Mouse (Mus musculus) skeletal muscle tissue, adult 2 months (tissue): Measurements from ENCODE around the gene C8a.

Experiments used
- DNase-seq: peaks from one replicate; pipeline ENCODE4 v3.0.0-alpha.2; 2012; ENCODE audit warnings: low read depth, low spot score

The C8a gene

DNA sequence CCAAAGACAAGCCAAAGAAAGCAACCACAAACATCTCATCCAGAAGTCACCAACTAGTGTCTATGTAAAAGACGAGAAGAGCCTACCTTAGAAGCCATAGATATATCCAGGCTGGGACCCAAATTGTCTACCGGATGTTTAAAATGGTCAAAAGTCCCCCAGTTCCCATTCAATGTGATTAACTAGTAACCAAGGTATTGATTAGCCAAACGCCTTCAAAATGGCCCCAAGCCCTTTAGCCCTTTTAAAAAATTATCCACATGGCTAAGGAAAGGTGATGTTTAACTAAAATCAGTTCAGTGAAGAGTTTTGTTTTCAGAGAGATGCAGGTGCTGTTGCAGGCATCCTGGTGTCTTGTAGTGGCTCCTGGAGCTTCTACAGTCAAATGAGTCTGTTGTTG lies at the start of gene C8a:
TSS of gene C8a (minus strand) at position 76 of the 400 bp plus-strand sequence.
- no peak for DNase-seq

DNA sequence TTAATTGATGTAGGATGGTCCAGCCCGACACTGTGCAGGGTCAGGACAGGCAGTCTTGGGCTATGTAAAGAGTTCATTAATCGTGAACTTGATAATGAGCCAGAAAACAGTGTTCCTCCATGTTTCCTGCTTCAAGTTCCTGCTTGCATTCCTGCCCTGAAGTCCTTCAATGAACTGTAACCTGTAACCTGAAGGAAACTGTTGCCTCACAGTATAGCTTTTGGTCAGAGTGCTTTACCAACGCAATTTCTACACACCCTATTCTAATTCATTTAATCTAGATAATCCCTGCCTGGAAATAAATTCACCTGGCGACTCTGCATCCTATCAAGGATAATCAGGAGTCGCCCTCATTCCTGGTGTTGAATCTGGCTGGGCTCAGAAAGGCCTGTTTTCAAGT lies 49.2 kb upstream of the C8a start:
- no peak for DNase-seq

DNA sequence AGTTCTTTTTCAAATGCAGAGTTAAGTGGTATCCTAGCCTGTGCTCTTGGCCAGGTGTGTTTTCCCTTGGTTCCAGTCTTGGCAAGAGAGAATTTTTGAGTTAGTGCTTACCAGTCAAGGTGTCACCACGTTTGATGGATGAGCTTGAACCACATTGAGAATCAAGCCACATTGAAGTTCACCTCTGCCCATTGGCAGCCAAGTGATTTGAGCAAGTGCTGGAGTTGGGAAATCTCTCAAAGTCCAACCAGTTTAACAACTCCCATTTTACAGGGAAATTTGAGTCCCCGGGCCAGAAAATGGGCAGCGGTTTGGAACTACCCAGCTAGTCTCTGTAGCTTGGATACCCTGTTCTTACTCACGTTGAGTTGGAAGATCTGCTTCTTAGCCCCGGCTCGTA lies 41.8 kb upstream of the C8a start:
- DNase-seq, result no peak

- no peak for DNase-seq
These were observed 38.6 kb upstream of the C8a start for GRCm38 (mm10) chr4:104914711-104915247.

DNA sequence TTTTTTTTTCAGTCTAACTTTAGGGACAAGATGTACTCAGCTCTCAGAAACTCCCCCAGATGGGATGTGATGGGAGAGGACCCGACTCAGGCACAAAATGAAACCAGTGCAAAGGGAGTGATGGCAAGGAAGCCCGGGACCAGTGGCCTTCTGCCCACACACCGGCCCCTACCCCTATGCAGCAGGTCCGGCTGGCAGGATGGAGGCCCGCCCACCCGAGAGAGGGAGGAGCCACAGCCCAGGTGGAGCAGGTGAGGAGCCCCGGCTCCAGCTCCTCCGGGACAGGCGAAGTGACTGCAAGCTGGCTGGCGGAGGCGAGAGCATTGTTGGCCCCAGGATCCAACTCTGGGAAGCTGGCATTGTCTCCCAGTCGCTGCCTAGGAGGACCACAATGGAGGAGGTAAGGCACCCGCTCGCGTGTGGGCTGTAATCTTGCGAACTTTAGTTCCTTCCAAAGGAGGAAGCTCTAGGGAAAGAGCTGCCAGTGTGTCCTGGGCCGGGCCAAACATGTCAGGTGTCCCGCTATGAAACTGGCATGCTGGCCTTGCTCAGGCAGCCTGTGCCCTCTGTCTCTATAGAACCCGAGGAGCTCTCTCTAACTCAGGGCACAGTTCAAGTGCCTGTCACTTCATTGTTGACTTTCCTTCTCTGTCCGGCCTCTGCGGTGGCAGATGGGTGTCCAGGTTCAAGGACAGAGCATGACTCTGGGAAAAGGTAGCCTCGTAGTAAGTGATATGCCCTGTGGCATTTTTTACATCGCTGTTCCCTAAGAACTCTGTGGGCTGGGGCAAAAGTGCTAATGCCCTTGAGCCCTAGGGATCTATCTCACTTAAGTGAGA lies 37.3 kb upstream of the C8a start, which contains the start of gene Fyb2:
TSS of gene Fyb2 (plus strand) at position 166 of the 839 bp plus-strand sequence.
- no peak for DNase-seq

- peak; percentile 21 for DNase-seq
These were observed 35.5 kb upstream of the C8a start for GRCm38 (mm10) chr4:104911685-104912084.

GRCm38 (mm10) chr4:104905049-104905448 lies 28.9 kb upstream of the C8a start:
- no peak for DNase-seq

DNA sequence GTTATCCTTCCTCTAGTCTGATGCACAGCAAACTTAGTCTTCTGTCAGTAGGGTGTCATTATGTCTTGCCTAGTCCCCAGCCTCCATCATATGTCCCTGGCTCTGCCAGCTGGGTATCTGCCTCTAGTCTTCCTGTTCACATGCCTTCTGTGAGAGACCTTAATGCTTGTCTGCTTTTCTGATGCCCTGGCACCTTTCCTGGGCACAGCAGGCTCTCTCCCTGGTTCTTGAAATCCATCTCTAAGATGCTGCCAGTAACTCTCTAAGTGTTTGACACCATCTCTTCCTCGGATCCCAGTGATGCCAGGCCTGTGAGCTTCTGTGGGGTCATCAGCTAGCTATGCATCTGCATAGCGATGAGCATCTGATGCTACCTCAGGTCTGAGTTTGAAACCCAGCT lies 26.6 kb upstream of the C8a start:
- no peak for DNase-seq

- peak; percentile 43 for DNase-seq
These were observed 18.0 kb upstream of the C8a start for GRCm38 (mm10) chr4:104894004-104894734.

DNA sequence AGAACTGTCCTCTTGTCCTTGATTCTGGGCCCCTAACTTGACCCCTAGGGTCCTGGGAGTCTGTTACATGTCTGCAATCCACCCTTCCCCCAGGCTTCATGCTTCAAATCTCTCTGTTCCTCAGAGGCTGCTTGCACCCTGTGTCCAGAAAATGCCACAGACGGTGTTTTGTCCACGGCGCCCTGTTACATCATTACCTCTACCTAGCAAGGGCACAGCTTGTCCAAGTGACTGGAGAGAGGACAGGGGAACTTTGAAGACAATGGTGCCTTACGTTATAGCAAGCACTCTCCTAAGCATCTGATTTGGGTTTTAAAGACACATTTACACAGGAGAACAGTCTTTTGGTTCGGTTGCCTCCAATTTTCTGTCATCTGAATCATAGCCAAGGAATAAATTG lies 17.4 kb upstream of the C8a start:
- no peak for DNase-seq

GRCm38 (mm10) chr4:104891708-104892107 lies 15.5 kb upstream of the C8a start:
- DNase-seq, result no peak

DNA sequence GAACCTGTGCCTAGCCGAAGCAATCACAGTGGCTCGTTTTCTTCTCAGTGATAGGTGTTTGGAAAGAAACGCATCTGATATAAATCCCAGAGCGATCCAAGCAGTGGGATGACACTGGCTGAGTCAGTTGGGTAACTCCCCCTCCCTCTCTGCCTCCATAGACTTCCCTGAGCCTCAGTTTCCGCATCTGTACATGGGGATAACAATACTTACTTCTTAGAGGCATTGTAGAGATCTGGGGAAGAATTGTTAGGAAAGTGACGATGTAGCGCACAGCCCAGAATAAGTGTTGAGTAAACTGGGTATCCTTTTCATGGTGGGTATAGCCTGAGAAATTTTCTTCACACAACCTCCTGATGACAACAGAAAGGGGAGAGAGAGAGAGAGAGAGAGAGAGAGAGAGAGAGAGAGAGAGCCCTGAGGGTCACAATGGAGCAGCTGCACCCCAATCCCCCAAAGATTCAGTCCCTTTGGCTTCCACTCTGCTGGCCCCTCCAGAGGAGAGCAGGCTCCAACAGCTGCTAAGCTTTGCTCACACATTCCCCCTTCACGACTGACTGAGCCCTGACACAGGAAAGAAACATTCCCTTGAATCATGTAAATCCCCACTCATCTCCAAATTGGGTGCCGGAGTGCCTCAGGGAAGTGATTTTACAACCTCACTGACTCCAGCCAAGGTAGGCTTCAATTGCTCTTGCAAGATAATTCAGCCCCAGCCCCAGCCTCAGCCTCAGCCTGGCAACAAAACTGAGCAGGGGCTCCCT lies 12.5 kb upstream of the C8a start:
- no peak for DNase-seq

DNA sequence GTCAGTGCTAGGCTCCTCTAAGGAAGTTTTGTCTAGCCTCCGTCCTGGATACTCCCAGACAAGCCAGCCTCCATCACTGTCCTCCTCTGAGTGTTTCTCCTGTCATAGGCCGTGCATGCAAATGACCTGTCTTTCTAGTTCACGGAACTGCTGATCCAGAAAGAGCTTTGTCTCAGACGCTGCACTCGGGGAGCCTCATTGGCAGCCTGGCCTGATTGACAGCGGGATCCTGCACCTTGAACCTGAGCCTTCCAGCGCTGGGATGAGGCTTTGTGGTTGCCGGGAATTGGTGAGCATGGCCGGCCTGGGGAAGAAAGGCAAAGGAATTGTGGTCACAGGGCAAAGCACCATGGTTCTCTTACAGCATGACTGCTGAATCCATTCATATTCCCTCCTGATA lies 11.3 kb upstream of the C8a start:
- DNase-seq, result no peak

GRCm38 (mm10) chr4:104875832-104876231 lies 366 bp downstream of the C8a start:
- DNase-seq, result no peak

DNA sequence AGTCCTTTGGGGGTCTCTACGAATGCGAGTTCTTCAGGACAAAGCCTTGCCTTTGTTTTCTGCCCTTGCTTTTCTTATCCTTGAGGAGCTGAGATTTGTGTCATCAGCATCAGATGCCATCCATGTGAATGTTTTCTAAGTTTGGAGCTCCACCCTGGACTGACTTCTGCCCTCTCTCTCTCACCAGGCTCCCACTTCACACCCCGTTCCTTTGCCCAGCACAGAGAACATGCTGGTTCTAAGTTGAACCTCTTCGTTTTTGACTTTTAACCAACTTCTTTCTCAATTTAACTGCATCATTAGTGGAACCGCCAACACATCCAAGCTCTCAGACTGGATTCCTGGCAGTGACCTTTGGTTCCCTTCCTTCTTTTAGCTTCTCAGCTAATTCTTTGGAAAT lies 6.0 kb downstream of the C8a start:
- DNase-seq, result no peak

DNA sequence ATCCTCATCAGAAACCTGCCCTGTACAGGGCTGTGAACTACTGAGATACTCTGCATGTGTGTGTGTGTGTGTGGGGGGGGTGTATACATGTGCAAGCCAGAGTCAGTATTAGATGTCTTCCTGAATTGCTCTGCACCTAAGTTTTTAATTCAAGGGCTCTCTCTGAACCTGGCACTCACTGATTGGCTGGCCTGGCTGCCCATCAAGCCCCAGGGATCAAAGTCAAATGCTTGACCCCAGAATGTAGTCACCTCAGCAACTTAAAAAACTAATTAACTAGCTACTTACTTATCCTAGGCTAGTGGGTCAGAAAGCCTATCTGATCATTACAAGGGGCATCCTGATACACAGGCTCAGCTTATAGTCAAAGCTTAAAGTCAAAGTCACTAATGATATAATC lies 6.6 kb downstream of the C8a start:
- DNase-seq, result no peak

DNA sequence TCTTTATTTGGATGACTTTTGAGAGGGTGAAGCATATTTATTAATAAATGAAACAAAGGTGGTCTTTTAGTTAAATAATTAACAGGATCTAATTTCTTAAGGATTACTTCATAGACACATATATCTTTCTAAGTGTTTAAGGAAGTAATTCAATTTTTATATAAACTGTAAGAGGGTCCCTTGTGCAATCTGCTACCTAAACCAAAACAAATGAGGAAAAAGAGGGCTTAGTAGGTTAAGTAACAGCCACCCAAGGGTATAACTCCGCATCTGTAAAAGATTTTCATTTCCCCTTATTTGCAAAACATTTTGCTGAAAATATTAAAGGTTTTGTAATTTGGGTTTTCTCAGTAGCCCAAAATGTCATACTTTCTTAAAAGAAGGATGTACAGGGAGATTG lies 11.8 kb downstream of the C8a start:
- DNase-seq, result no peak

DNA sequence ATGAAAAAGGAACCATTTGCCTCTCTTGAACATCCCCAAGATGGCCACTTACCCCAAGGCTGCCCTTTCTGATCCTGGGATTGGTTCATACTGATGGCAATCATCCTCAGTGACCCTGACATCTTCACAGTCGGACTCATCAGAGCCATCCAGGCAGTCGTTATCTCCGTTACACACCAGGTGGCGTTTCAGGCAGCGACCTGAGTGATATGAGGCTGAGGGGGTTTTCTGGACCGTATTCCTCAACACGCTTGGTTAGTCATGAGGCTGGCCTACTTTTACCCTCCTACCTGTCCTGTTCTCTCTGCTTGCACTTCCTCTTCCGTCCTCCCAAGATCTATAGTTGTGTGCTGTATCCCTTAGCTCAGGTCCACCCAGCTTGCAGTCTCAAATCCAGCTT lies 15.0 kb downstream of the C8a start:
- DNase-seq, result no peak

DNA sequence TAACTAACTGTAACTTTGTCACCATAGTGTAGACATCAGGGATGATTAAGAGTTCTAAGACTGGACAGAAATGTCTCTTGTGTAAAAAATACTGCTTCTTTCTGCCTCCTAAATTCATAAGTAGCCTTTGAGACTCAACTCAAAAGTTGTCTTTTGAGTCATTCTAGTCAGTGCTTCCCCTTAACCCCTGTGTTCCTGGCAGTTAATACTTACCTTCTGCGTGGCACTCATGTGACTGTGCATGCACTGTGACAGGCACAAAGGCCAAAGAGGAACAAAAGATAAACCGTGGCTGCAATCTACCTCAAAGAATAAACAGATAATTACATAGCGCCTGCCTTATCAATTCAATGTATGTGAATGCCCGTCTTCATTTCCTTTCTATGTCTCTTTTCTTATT lies 18.4 kb downstream of the C8a start:
- no peak for DNase-seq

DNA sequence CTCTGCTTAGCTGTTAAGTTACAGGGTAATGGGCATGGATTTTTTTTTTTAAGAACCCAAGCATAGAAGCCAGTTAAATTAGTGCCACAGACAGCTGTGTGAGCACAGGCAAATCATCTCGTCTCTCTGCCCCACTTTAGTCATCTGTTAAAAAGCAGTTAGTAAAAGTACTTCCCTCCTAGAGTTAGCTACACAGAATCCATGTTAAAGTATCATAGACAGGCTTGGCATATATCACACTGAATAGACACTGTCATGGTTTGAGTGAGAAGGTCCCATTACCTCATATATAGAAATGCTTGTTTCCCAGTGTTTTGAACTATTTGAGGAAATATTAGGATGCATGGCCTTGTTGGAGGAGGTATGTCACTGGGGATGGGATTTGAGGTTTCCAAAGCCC lies 19.2 kb downstream of the C8a start, which contains the start of gene Gm17662:
TSS of gene Gm17662 (plus strand) at position 301 of the 400 bp plus-strand sequence.
- DNase-seq, result no peak

DNA sequence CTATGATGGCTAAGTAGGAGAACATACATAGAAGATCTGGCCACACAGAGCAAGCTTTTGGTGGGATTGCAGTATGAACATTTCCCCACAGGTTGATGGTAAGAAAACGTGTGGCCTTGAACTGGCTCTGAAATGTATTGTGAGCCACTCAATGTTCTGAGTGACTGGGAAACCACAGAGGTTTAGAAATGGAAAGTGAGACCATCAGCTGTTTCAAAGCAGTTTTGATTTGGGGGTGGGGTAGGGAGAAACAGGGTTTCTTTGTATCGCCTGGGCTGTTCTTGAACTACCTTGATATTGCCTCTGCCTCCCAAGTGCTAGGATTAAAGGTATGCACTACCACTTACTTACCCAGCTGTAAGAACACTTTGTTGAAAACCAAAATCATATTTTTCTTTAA lies 21.0 kb downstream of the C8a start:
- DNase-seq, result no peak

GRCm38 (mm10) chr4:104843546-104843945 lies 32.7 kb downstream of the C8a start:
- no peak for DNase-seq
